In the genomic region with DNA sequence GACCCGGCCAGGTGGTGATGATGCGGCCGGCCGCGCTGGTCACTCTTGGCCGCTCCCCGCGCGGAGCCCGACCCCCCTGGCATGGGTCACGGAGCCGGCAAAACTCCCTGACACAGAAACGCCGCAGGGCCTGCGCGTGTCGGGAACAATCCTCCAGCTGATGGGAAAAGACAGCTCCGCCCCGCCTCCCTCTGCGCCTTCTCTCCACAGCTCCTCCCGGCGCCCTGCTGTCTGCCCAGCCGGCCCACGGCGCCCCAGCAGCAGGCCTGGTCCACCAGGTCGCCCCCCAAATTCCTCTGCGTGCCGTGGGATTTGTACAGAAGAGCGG, we compare ENCODE assay signal across 8 mouse cellular contexts. TPM values are rescaled to one million over a fixed set of nuclear protein-coding genes. Genes with fewer than 3 reads are reported as not detected.
DNase-seq lines count a peak whose midpoint lies in the region; ATAC-seq and TF ChIP-seq lines count a peak whose summit lies in the region.

No protein-coding gene starts in this region.

- DNase-seq in lung, postnatal 0 days (ENCODE audit: low spot score): peak; percentile 22
- no peak for DNase-seq in lung, postnatal 25 days (ENCODE audit: low spot score)
- peak; percentile 57 for DNase-seq in forebrain, embryonic 10.5 days (ENCODE audit: extremely low spot score, low spot score)
- DNase-seq in frontal cortex, adult 2 months (ENCODE audit: extremely low spot score in 1 of 2, low spot score in 1 of 2): no peak
- DNase-seq in thymus, postnatal 14 days: no peak
- no peak for DNase-seq in ovary, postnatal 10 days (ENCODE audit: low spot score)

- peaks cover 4% of the 10 kb centered on the region; the same call in 1 of the 2 replicates for H3K4me1 ChIP-seq in lung, postnatal 0 days (ENCODE audit: insufficient read depth, low read depth, low read length)
- H3K4me1 ChIP-seq in forebrain, embryonic 10.5 days: peaks cover 39% of the 10 kb centered on the region
- H3K4me1 ChIP-seq in kidney, embryonic 15.5 days: peaks cover 40% of the 10 kb centered on the region
- peaks cover 21% of the 10 kb centered on the region for H3K4me1 ChIP-seq in midbrain, embryonic 15.5 days

- WGBS in lung, postnatal 0 days: 5% methylated on average over 17 of the region's 29 CpGs
- WGBS in forebrain, embryonic 10.5 days: under 1% methylated on average over 29 of the region's 29 CpGs
- WGBS in kidney, embryonic 15.5 days: under 1% methylated on average over 29 of the region's 29 CpGs
- WGBS in midbrain, embryonic 15.5 days: under 1% methylated on average over 28 of the region's 29 CpGs

- TF ChIP-seq CTCF in lung, postnatal 0 days (IDR thresholded peaks at IDR 0.05): no peak

- H3K9me3 ChIP-seq in lung, postnatal 0 days (ENCODE audit: low read length): no peaks in the 10 kb centered on the region
- no peaks in the 10 kb centered on the region for H3K9me3 ChIP-seq in forebrain, embryonic 10.5 days
- no peaks in the 10 kb centered on the region for H3K9me3 ChIP-seq in kidney, embryonic 15.5 days (replicated peaks)
- H3K9me3 ChIP-seq in midbrain, embryonic 15.5 days: no peaks in the 10 kb centered on the region

- peak overlapping the region; percentile 57 for H3K4me2 ChIP-seq in lung, postnatal 0 days (replicated peaks; ENCODE audit: low read depth, low read length)
- peak overlapping the region; percentile 80 for H3K4me2 ChIP-seq in kidney, embryonic 15.5 days
- peak overlapping the region; percentile 85 for H3K4me2 ChIP-seq in midbrain, embryonic 15.5 days

- ATAC-seq in lung, postnatal 0 days: no peak
- peak; percentile 67 for ATAC-seq in kidney, embryonic 15.5 days (replicated peaks; ENCODE audit: low FRiP score)
- ATAC-seq in midbrain, embryonic 15.5 days (replicated peaks): no peak

- peaks cover 37% of the 10 kb centered on the region for H3K27me3 ChIP-seq in lung, postnatal 0 days (replicated peaks; ENCODE audit: insufficient read depth, low read length)
- peaks cover 94% of the 10 kb centered on the region for H3K27me3 ChIP-seq in forebrain, embryonic 10.5 days (ENCODE audit: poor library complexity, severe bottlenecking)
- H3K27me3 ChIP-seq in kidney, embryonic 15.5 days: peaks cover 59% of the 10 kb centered on the region
- peaks cover 71% of the 10 kb centered on the region for H3K27me3 ChIP-seq in midbrain, embryonic 15.5 days (replicated peaks)

- H3K9ac ChIP-seq in lung, postnatal 0 days (replicated peaks; ENCODE audit: low read depth): no peak overlapping the region
- peak overlapping the region; percentile 38 for H3K9ac ChIP-seq in kidney, embryonic 15.5 days
- peak overlapping the region; percentile 12 for H3K9ac ChIP-seq in midbrain, embryonic 15.5 days

- H3K36me3 ChIP-seq in lung, postnatal 0 days (ENCODE audit: insufficient read depth, low read length): no peaks in the 10 kb centered on the region
- no peaks in the 10 kb centered on the region for H3K36me3 ChIP-seq in forebrain, embryonic 10.5 days (replicated peaks)
- no peaks in the 10 kb centered on the region for H3K36me3 ChIP-seq in kidney, embryonic 15.5 days
- H3K36me3 ChIP-seq in midbrain, embryonic 15.5 days (replicated peaks): no peaks in the 10 kb centered on the region

- no peak overlapping the region for H3K27ac ChIP-seq in lung, postnatal 0 days (ENCODE audit: low read length)
- peak overlapping the region; percentile 44; the same call in 1 of the 2 replicates for H3K27ac ChIP-seq in forebrain, embryonic 10.5 days
- H3K27ac ChIP-seq in kidney, embryonic 15.5 days: peak overlapping the region; percentile 89
- no peak overlapping the region for H3K27ac ChIP-seq in midbrain, embryonic 15.5 days

- H3K4me3 ChIP-seq in lung, postnatal 0 days (ENCODE audit: low read depth, low read length): peak overlapping the region; percentile 23
- H3K4me3 ChIP-seq in forebrain, embryonic 10.5 days: peak overlapping the region; percentile 56
- peak overlapping the region; percentile 42 for H3K4me3 ChIP-seq in kidney, embryonic 15.5 days (replicated peaks)
- H3K4me3 ChIP-seq in midbrain, embryonic 15.5 days: peak overlapping the region; percentile 40

- TF ChIP-seq EP300 in lung, postnatal 0 days (IDR thresholded peaks at IDR 0.05): no peak

RNA-seq across cellular contexts. Expression of gene Pax2, which starts 35.7 kb away (rescaled TPM):
- polyA plus RNA-seq in lung, postnatal 0 days (2015; fragmentation: Nextera tagmentation; extraction: Ambion mirVana): not detected in 2 replicates
- 0.56 and 0.81 TPM in 2 replicates for polyA plus RNA-seq in forebrain, embryonic 10.5 days (2016; fragmentation: Nextera tagmentation; extraction: Ambion mirVana)
- 34.6 and 36.9 TPM in 2 replicates for polyA plus RNA-seq in kidney, embryonic 15.5 days (2015; fragmentation: Nextera tagmentation; extraction: Ambion mirVana)
- 0.68 TPM in 2 replicates for polyA plus RNA-seq in midbrain, embryonic 15.5 days (2015; fragmentation: Nextera tagmentation; extraction: Ambion mirVana)
- polyA plus RNA-seq in frontal cortex, adult 2 months (2012; rRNA removed): 0.06 and 0.11 TPM in 2 replicates

Comparison
In these comparisons a context has a peak if more than half of its experiments do, and no peak if none do; other contexts are left out.
1. DNase-seq: peak in lung, postnatal 0 days (single experiment) and forebrain, embryonic 10.5 days (single experiment); none in lung, postnatal 25 days (single experiment), frontal cortex, adult 2 months (0 of 2), thymus, postnatal 14 days (single experiment) and ovary, postnatal 10 days (single experiment).
2. H3K27ac ChIP-seq: peak in forebrain, embryonic 10.5 days (single experiment) and kidney, embryonic 15.5 days (single experiment); none in lung, postnatal 0 days (single experiment) and midbrain, embryonic 15.5 days (single experiment).
3. RNA of gene Pax2, which starts 35.7 kb away (polyA plus RNA-seq): 34.6 to 36.9 TPM in kidney, embryonic 15.5 days; 0.68 TPM in midbrain, embryonic 15.5 days, 0.56 to 0.81 TPM in forebrain, embryonic 10.5 days, 0.06 to 0.11 TPM in frontal cortex, adult 2 months and not detected in lung, postnatal 0 days; every median in the first group is over 10 times any median in the second.
4. Peak in every context shown above with its lines, with median percentiles within 50 percentile points of each other: H3K4me2 ChIP-seq and H3K4me3 ChIP-seq.